Mouse (Mus musculus) neural tube, embryonic 12.5 days (tissue): Measurements from ENCODE around the gene Zfp719. TPM values are rescaled to one million over a fixed set of nuclear protein-coding genes. Genes with fewer than 3 reads are reported as not detected.

Experiments
- ATAC-seq: fragments of 200-750 bp; cut with Nextera tagmentation; 2 replicates; pipeline ENCODE4 v1.8.0; 2017; ENCODE audit warnings: low read depth, mild to moderate bottlenecking, moderate TSS enrichment, moderate library complexity; ENCODE audit not compliant: low FRiP score
- H3K27ac ChIP-seq: fragments of 300-500 bp; sonication (generic); 2 replicates; pipeline ENCODE4 v1.5.1; 2016
- H3K27me3 ChIP-seq: fragments of 300-500 bp; sonication (generic); replicated peaks from 2 replicates; pipeline ENCODE4 v1.6.1; 2016; ENCODE audit warnings: mild to moderate bottlenecking
- H3K36me3 ChIP-seq: fragments of 300-500 bp; sonication (generic); 2 replicates; pipeline ENCODE4 v1.6.1; 2016; ENCODE audit warnings: mild to moderate bottlenecking
- H3K4me1 ChIP-seq: fragments of 300-500 bp; sonication (generic); 2 replicates; pipeline ENCODE4 v1.6.1; 2016
- H3K4me2 ChIP-seq: fragments of 300-500 bp; sonication (generic); replicated peaks from 2 replicates; pipeline ENCODE4 v1.6.1; 2016; ENCODE audit warnings: mild to moderate bottlenecking
- H3K4me3 ChIP-seq: fragments of 300-500 bp; sonication (generic); 2 replicates; pipeline ENCODE4 v1.5.1; 2016
- H3K9ac ChIP-seq: fragments of 300-500 bp; sonication (generic); 2 replicates; pipeline ENCODE4 v1.6.1; 2016; ENCODE audit warnings: mild to moderate bottlenecking
- H3K9me3 ChIP-seq: fragments of 300-500 bp; sonication (generic); 2 replicates; pipeline ENCODE4 v1.6.1; 2016; ENCODE audit warnings: mild to moderate bottlenecking
- WGBS: fragments of 180-500 bp; shearing (Covaris S2); methylation state at CpG from one replicate; pipeline ENCODE4 v1.1.7; 2016; 5-methylcytosine and 5-hydroxymethylcytosine counted together
- polyA plus RNA-seq: library from polyadenylated mRNA; unstranded; fragments of >200 nt; fragmentation: Nextera tagmentation; extraction: Ambion mirVana; gene quantifications from 2 replicates; pipeline ENCODE4 v1.2.1, GENCODE M21; 2016

The Zfp719 gene
- polyA plus RNA-seq, 1 experiment from 2014 or later = 14.5 TPM

DNA sequence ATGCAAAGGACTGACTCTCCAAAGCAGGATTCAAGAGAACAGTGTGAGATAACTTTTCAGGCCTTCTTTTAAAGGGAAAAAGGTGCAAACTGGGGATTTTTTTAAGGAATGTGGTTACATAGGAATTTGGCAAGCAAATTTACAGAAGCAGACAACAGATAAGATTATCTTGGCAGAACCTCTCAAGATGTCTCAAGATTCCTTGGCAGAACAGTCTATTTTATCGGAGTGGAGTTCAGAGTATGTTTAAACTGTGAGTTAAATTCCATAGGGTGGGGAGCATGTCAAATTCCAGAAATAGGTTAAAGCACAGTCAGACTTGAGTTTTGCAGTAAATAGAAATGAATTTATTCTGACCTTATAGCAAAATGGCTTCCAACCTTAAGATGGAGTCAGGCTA, 22.5 kb upstream of the Zfp719 start:
- H3K4me3 ChIP-seq = no peak overlapping the region
- 87% methylated on average over 1 of the region's 1 CpGs for WGBS
- no peak overlapping the region for H3K9ac ChIP-seq
- no peaks in the 10 kb centered on the region for H3K36me3 ChIP-seq
- H3K27me3 ChIP-seq = no peaks in the 10 kb centered on the region
- no peaks in the 10 kb centered on the region for H3K4me1 ChIP-seq
- ATAC-seq = no peak
- H3K9me3 ChIP-seq = no peaks in the 10 kb centered on the region
- no peak overlapping the region for H3K4me2 ChIP-seq
- H3K27ac ChIP-seq = no peak overlapping the region

DNA sequence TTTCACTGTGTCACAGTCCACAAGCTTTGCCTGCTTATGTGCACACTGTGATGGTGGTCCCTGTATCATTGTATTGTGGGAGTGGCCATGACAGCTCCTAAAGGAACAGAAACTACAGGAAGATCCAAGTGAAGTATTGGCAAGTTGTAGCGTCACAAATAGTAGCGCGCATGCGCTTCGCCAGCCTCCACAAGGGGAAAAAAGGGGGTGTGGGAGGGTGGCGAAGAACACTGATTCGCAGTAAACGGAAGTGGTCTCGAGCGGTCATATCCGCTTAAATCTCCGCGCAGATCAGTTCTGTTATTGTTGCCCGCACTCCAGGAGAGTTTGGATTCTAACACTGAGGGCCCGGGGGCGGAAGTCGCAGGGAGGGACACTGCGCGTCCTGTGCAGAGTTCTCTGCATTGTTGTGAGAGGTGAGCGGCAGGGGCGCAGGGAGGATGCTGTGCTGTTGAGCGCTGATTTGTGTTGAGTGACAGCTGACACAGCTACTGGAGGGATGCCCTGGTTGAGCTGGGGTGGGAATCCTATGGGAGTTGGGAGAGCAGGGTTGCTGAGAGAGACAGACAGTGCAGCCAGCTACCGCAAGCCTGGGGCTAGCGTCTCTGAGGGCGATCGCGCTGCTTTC, 17.3 kb upstream of the Zfp719 start, which contains the start of gene Zfp658:
Gene Zfp658, plus strand, starts transcription at position 251 of the 628 bp plus-strand sequence.
- peaks cover 13% of the 10 kb centered on the region for H3K4me1 ChIP-seq
- peak; percentile 92 for ATAC-seq
- H3K4me2 ChIP-seq = peak within 1 kb of the TSS; percentile 80
- WGBS = under 1% methylated on average over 27 of the region's 27 CpGs
- no peaks in the 10 kb centered on the region for H3K9me3 ChIP-seq
- peak within 1 kb of the TSS; percentile 79 for H3K27ac ChIP-seq
- H3K9ac ChIP-seq = peak within 1 kb of the TSS; percentile 76
- no peaks in the 10 kb centered on the region for H3K27me3 ChIP-seq
- H3K36me3 ChIP-seq = peaks cover 15% of the 10 kb centered on the region
- peak within 1 kb of the TSS; percentile 55 for H3K4me3 ChIP-seq

DNA sequence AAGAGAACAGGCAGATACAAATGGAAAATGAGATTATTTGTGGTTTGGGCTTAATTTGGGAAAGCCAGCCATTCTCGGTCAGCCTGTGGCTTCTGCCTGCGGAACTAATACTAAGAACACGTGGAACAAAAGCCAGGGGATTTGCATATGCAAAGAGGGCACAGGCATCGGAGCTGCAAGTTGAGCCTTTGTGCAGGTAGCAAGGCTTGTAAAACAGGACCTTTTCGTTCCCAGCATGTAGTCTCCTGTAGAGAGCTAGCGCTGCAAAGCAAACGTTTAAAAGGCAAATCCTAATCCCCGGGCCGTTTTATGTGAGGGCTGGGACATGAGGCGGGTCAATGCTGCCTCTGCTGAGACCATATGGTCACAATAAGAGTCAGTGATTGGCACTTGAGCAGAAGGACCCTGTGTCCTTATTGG, 16.7 kb upstream of the Zfp719 start:
- H3K9ac ChIP-seq = peak overlapping the region; percentile 76
- H3K9me3 ChIP-seq = no peaks in the 10 kb centered on the region
- H3K27ac ChIP-seq = peak overlapping the region; percentile 79
- H3K4me2 ChIP-seq = peak overlapping the region; percentile 80
- H3K27me3 ChIP-seq = no peaks in the 10 kb centered on the region
- H3K36me3 ChIP-seq = peaks cover 21% of the 10 kb centered on the region
- WGBS = under 1% methylated on average over 10 of the region's 10 CpGs
- peaks cover 13% of the 10 kb centered on the region for H3K4me1 ChIP-seq
- peak overlapping the region; percentile 55 for H3K4me3 ChIP-seq
- ATAC-seq = peak; percentile 62

DNA sequence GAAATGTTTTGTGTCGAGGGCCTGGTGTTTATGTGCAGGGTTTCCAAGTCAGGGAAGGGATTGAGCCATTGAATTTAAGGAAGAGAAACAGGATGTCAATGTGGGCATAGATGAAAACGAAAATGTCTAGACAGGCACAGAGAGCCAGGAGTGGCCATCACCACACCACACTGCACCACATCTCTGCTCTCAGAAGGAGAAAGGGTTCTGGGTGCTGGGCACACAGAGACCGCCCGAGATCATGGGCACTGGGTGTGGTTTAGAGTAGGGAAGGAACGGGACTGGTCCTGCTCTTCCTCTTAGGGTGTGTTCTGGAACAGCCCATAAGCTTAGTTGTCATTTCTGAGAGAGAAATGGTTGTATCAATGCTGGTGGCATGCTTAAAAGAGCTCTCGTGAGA, 16.1 kb upstream of the Zfp719 start:
- peaks cover 13% of the 10 kb centered on the region for H3K4me1 ChIP-seq
- 61% methylated on average over 6 of the region's 6 CpGs for WGBS
- peaks cover 27% of the 10 kb centered on the region for H3K36me3 ChIP-seq

DNA sequence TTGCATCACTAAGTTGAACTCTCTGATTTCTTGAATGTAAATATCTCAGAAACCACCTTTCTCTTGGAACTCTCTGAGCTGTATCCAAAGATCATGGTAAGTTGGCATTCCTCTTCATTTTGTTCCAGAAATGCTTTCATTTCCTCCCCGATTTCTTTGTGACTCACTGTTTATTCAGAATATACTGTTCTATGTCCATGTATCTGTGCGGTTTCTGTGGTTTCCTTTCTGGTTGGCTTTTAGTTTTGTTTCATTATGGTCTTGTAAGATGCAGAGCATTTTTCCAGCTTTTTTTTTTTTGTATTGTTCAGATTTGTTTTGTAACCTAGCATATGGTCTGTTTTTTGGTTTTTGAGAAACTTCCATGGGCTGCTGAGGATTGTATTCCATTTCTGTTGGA, 8.2 kb upstream of the Zfp719 start:
- H3K4me1 ChIP-seq = no peaks in the 10 kb centered on the region
- no peak overlapping the region for H3K9ac ChIP-seq
- H3K36me3 ChIP-seq = peaks cover 72% of the 10 kb centered on the region
- no peaks in the 10 kb centered on the region for H3K27me3 ChIP-seq
- no peak for ATAC-seq
- no peak overlapping the region for H3K27ac ChIP-seq
- no peak overlapping the region for H3K4me2 ChIP-seq
- 98% methylated on average over 2 of the region's 2 CpGs for WGBS
- no peaks in the 10 kb centered on the region for H3K9me3 ChIP-seq
- no peak overlapping the region for H3K4me3 ChIP-seq

More for the DNA sequence above, 16.1 kb upstream of the Zfp719 start:
- H3K4me2 ChIP-seq = peak overlapping the region; percentile 80
- H3K9me3 ChIP-seq = no peaks in the 10 kb centered on the region
- no peaks in the 10 kb centered on the region for H3K27me3 ChIP-seq
- ATAC-seq = no peak
- H3K9ac ChIP-seq = peak overlapping the region; percentile 76
- H3K27ac ChIP-seq = no peak overlapping the region
- peak overlapping the region; percentile 55 for H3K4me3 ChIP-seq

DNA sequence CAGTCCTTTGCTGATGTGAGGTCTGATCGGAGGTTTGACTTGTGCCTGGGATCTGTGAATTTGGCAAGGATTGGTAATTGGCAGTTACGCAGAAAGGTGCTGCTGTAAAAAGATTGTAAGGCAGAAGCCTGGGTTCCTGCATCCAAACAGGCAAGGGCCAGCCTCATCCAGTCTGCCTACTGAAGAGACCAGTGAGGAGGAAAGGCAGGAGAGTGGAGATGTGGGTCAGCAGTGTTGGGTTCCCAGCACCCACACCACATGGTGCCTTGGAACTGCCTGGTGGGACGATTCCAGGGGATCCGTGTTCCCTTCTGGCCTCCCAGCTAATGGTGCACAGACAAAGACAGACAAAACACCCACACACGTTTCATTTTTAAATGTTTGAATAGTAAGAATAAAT, 1.1 kb downstream of the Zfp719 start:
- H3K36me3 ChIP-seq = peaks cover 18% of the 10 kb centered on the region
- H3K27ac ChIP-seq = no peak overlapping the region
- H3K4me2 ChIP-seq = peak overlapping the region; percentile 75
- peak overlapping the region; percentile 72 for H3K9ac ChIP-seq
- peaks cover 16% of the 10 kb centered on the region for H3K4me1 ChIP-seq
- ATAC-seq = no peak
- H3K4me3 ChIP-seq = peak overlapping the region; percentile 61
- no peaks in the 10 kb centered on the region for H3K27me3 ChIP-seq
- 68% methylated on average over 5 of the region's 5 CpGs for WGBS
- no peaks in the 10 kb centered on the region for H3K9me3 ChIP-seq

DNA sequence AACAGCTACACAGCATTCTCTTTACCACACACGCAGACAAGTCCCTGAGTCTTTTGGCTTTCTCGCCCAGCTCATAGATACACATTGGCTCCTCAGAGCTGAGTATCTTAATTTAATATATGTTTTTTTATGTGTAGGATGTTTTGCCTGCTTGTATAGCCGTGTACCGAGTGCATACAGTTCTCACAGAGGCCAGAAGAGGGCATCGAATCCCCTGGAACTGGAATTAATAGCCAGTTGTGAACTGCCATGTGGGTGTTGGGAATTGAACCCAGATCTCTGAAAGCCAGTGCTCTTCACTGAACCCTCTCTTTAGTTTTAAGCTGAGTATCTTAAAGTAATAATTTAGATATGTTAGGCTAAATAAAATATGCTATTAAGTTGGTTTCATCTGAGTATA, 5.4 kb downstream of the Zfp719 start:
- no peak overlapping the region for H3K4me2 ChIP-seq
- H3K27ac ChIP-seq = no peak overlapping the region
- WGBS = 92% methylated on average over 5 of the region's 5 CpGs
- H3K27me3 ChIP-seq = no peaks in the 10 kb centered on the region
- no peak for ATAC-seq
- no peak overlapping the region for H3K4me3 ChIP-seq
- no peaks in the 10 kb centered on the region for H3K9me3 ChIP-seq
- H3K9ac ChIP-seq = no peak overlapping the region
- H3K4me1 ChIP-seq = peaks cover 16% of the 10 kb centered on the region
- H3K36me3 ChIP-seq = peaks cover 60% of the 10 kb centered on the region

DNA sequence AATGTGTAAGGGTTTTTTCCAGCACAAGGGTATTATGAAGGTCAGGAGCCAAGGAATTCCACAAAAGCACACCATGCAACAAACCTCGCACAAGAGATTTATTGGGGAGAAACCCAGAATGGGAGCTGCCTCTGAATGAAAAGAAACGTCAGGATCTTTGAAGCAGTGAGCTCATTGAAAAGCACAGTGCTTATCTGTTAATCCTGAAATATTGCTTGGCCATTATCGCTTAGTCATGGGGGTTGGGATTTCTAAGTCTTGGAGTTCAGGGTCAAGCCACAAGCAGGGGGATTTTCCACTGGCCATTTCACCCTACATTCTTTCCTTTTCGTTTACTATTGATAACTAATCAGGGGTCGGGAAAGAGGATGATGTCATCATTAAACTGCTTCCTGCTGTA, 22.5 kb downstream of the Zfp719 start:
- Histone ChIP-seq H3K9ac (no peak overlapping the region), H3K36me3 (no peaks in the 10 kb centered on the region), H3K27me3 (no peaks in the 10 kb centered on the region), H3K4me3 (no peak overlapping the region), H3K4me1 (peaks cover 13% of the 10 kb centered on the region), H3K4me2 (no peak overlapping the region), H3K9me3 (no peaks in the 10 kb centered on the region), H3K27ac (no peak overlapping the region)
- no peak for ATAC-seq
- 26% methylated on average over 5 of the region's 5 CpGs for WGBS

DNA sequence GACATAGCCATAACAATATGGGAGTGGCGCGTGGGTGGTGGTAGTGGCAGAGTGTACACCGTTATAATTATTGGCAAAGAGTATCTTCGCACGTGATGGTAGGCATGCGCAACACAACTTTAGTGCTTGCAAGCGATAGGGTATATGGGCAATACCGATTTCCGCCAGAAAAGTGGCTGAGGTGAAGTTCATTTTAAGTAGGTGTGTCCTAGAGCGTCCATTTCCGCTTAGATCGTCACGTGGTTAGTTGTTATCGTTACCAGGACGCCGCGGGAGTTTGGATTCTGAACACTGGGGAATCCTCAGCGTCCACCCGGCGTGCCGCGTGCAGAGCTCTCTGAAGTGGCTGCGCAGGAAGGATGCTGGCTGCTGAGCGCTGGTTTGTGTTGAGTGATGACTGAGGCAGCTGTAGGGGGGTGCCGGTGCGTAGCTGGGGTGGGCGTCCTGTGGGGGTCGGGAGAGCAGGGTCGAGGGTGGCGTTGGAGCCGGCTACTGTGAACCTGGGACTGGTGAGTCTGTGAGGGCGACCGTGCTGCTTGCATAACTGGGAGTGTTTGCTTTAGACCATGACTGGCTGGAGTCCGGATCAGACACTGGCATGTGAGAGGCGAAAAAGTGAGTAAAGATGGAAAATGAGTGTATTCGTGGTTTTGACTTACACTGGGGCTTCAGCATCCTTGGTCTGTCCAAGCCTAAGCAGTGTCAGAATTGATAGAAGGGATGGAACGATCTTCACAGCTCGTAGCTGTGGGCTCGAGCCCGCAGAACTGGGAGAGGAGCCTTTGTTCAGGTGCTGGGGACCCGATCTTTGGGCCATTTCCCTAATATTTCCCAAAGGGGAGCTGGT, 27.7 kb downstream of the Zfp719 start, which contains the start of gene Zfp819:
Gene Zfp819, plus strand, starts transcription at position 274 of the 847 bp plus-strand sequence.
- H3K4me1 ChIP-seq = peaks cover 13% of the 10 kb centered on the region
- WGBS = 15% methylated on average over 41 of the region's 41 CpGs
- peak within 1 kb of the TSS; percentile 30; the same call in 1 of the 2 replicates for H3K9ac ChIP-seq
- peak within 1 kb of the TSS; percentile 76 for H3K4me2 ChIP-seq
- H3K27ac ChIP-seq = no peak within 1 kb of the TSS
- H3K9me3 ChIP-seq = no peaks in the 10 kb centered on the region
- no peaks in the 10 kb centered on the region for H3K27me3 ChIP-seq
- ATAC-seq = peak; percentile 78
- peak within 1 kb of the TSS; percentile 42 for H3K4me3 ChIP-seq
- no peaks in the 10 kb centered on the region for H3K36me3 ChIP-seq

DNA sequence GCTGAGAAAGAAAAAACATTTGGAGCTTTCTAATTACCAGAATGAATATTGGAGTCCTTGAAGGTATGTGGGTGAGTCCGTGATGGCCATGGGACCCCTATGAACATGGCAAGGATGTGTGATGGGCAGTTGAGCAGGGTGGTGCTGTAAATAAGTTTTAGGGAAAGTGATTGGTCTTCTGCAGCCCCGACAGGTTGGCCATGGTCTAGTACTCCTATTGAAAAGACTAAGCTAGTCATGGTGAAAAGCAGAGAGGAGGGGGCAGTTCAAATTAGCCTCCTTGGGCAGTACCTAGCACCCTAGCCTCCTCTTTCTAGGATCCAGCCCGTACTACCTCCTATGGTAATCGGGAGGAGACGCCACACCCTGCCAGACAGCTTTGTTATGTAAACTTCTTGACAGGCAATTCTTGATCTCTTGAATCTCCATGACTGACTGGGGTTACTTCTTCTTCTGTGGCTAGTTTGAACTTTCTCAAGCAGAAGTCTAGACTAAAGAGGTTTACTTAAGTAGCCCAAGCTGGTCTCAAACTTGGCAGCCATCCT, 28.4 kb downstream of the Zfp719 start:
- peaks cover 8% of the 10 kb centered on the region; the same call in 1 of the 2 replicates for H3K4me1 ChIP-seq
- ATAC-seq = no peak; the same call in 1 of the 2 replicates
- no peaks in the 10 kb centered on the region for H3K36me3 ChIP-seq
- H3K4me2 ChIP-seq = peak overlapping the region; percentile 76
- 0 out of 2 replicates have a peak overlapping the region, but pooled peaks have one; percentile 30 for H3K9ac ChIP-seq
- H3K27ac ChIP-seq = no peak overlapping the region
- 49% methylated on average over 5 of the region's 5 CpGs for WGBS
- H3K4me3 ChIP-seq = no peak overlapping the region
- no peaks in the 10 kb centered on the region for H3K9me3 ChIP-seq
- H3K27me3 ChIP-seq = no peaks in the 10 kb centered on the region

DNA sequence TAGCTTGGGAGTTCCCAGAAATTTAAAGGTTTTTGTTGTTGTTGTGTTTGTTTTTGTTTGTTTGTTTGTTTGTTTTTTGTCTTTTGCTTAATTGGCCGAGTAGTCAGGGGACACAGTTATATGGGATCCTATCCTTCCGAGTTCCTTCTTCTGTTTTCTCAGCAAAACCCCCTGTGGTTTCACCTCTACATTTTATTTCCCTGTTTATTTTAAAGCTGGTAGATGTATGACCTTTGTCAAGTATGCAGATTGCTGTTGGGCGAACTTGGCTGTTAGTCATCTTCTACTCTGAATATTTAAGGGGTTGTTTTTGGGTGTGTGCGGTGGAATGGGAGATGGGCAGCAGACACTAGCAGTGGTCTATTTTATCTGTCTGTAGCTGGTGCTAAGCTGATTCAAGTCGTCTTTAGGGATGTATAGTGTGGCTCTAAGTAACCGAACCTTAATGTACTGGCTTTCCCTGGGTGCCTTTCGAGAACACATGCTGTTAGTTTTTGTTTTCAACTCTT, 29.0 kb downstream of the Zfp719 start:
- no peak overlapping the region for H3K4me2 ChIP-seq

More for the DNA sequence above, 29.0 kb downstream of the Zfp719 start:
- Histone ChIP-seq H3K36me3 (no peaks in the 10 kb centered on the region), H3K4me1 (peaks cover 8% of the 10 kb centered on the region; the same call in 1 of the 2 replicates), H3K27me3 (no peaks in the 10 kb centered on the region), H3K27ac (no peak overlapping the region), H3K9me3 (no peaks in the 10 kb centered on the region), H3K9ac (no peak overlapping the region), H3K4me3 (no peak overlapping the region)
- WGBS = 78% methylated on average over 7 of the region's 7 CpGs
- ATAC-seq = no peak
